Mouse (Mus musculus) hindbrain, embryonic 14.5 days (tissue): ENCODE data around the gene Elof1. TPM values are rescaled to one million over a fixed set of nuclear protein-coding genes. Genes with fewer than 3 reads are reported as not detected.

ENCODE experiments used
- ATAC-seq: fragments of 200-750 bp; cut with Nextera tagmentation; 2 replicates; pipeline ENCODE4 v1.8.0; 2017; ENCODE audit warnings: moderate number of reproducible peaks, mild to moderate bottlenecking, moderate TSS enrichment, moderate library complexity; ENCODE audit not compliant: low FRiP score
- DNase-seq: peaks from one replicate; pipeline ENCODE4 v3.0.0-alpha.2; 2015; ENCODE audit warnings: low spot score
- H3K27ac ChIP-seq: fragments of 300-500 bp; sonication (generic); 2 replicates; pipeline ENCODE4 v1.5.1; 2014; ENCODE audit warnings: mild to moderate bottlenecking, moderate library complexity
- H3K27me3 ChIP-seq: fragments of 300-500 bp; sonication (generic); 2 replicates; pipeline ENCODE4 v1.6.1; 2014; ENCODE audit warnings: mild to moderate bottlenecking, low read length, mixed read lengths; ENCODE audit not compliant: control insufficient read depth, insufficient read depth
- H3K36me3 ChIP-seq: fragments of 300-500 bp; sonication (generic); replicated peaks from 2 replicates; pipeline ENCODE4 v1.6.1; 2014; ENCODE audit not compliant: control insufficient read depth, insufficient read depth
- H3K4me1 ChIP-seq: fragments of 300-500 bp; sonication (generic); replicated peaks from 2 replicates; pipeline ENCODE4 v1.6.1; 2014; ENCODE audit warnings: antibody characterized with exemption, low read length, mixed read lengths; ENCODE audit not compliant: control insufficient read depth, insufficient read depth
- H3K4me2 ChIP-seq: fragments of 300-500 bp; sonication (generic); replicated peaks from 2 replicates; pipeline ENCODE4 v1.6.1; 2014; ENCODE audit warnings: mild to moderate bottlenecking, moderate library complexity
- H3K4me3 ChIP-seq: fragments of 300-500 bp; sonication (generic); replicated peaks from 2 replicates; pipeline ENCODE4 v1.5.1; 2014; ENCODE audit warnings: mild to moderate bottlenecking, low read length
- H3K9ac ChIP-seq: fragments of 300-500 bp; sonication (generic); 2 replicates; pipeline ENCODE4 v1.6.1; 2014
- H3K9me3 ChIP-seq: fragments of 300-500 bp; sonication (generic); 2 replicates; pipeline ENCODE4 v1.6.1; 2016; ENCODE audit warnings: low read length; ENCODE audit not compliant: control insufficient read depth
- WGBS: fragments of 180-500 bp; shearing (Covaris S2); extraction: QIAGEN DNeasy Blood & Tissue Kit; methylation state at CpG from one replicate; pipeline ENCODE4 v1.1.7; 2014; 5-methylcytosine and 5-hydroxymethylcytosine counted together
- polyA plus RNA-seq: library from polyadenylated mRNA; unstranded; fragments of >200 nt; fragmentation: Nextera tagmentation; extraction: Ambion mirVana; gene quantifications from 2 replicates; pipeline ENCODE4 v1.2.1, GENCODE M21; 2014

Gene Elof1
- polyA plus RNA-seq, 1 experiment from 2014 or later: 193 TPM

DNA sequence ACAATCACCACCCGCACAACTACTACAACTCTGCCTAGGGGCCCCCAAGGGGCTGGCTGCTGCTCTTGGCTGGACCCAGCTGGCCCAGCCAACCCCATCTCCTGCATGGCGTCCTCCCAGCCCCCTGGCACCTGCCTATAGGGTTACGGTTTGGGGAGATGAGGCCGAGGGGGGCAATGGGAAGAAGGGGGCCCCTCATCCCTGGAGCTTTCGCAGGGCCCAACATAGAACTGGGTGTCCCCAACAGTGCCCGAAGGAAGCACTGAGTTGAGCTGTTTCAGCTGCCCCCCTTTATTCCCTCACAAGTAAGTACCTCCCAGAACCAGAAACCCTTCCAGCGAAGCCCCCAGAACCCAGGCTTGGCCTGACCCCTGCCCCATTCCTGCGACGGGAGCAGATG is 8.8 kb downstream of the Elof1 start:
- WGBS: 82% methylated on average over 9 of the region's 9 CpGs
- Histone ChIP-seq H3K4me1 (no peaks in the 10 kb centered on the region), H3K9me3 (no peaks in the 10 kb centered on the region), H3K27me3 (no peaks in the 10 kb centered on the region), H3K36me3 (peaks cover 32% of the 10 kb centered on the region), H3K27ac (no peak overlapping the region), H3K4me3 (no peak overlapping the region), H3K9ac (no peak overlapping the region), H3K4me2 (no peak overlapping the region)
- DNase-seq (no peak), ATAC-seq (no peak)

DNA sequence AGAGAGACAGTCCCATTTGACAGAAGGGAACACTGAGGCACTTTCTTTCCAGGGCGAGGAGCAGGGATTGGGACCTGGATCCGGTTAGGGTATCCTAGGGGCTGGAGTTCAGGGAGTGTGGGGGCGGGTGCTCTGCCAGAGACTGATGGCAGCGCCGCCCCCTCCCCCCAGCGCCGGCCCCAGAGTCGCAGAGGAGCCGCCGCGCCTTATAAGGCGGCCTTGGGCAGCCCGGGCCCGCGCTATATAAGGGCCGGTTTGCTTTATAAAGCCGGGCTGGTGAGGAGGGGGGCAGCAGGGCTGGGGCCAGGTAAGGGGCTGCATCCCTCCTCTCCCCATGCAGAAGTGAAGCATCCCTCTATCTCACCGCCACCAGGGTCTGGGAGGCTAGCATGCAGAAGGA is 17.1 kb downstream of the Elof1 start:
- WGBS: 3% methylated on average over 18 of the region's 18 CpGs
- Histone ChIP-seq H3K27me3 (peaks cover 35% of the 10 kb centered on the region), H3K9me3 (no peaks in the 10 kb centered on the region), H3K27ac (no peak overlapping the region), H3K4me3 (no peak overlapping the region), H3K36me3 (no peaks in the 10 kb centered on the region), H3K4me2 (no peak overlapping the region), H3K9ac (no peak overlapping the region), H3K4me1 (0 out of 2 replicates have a peak, but pooled peaks cover 3% of the 10 kb centered on the region)
- DNase-seq (no peak), ATAC-seq (no peak)

DNA sequence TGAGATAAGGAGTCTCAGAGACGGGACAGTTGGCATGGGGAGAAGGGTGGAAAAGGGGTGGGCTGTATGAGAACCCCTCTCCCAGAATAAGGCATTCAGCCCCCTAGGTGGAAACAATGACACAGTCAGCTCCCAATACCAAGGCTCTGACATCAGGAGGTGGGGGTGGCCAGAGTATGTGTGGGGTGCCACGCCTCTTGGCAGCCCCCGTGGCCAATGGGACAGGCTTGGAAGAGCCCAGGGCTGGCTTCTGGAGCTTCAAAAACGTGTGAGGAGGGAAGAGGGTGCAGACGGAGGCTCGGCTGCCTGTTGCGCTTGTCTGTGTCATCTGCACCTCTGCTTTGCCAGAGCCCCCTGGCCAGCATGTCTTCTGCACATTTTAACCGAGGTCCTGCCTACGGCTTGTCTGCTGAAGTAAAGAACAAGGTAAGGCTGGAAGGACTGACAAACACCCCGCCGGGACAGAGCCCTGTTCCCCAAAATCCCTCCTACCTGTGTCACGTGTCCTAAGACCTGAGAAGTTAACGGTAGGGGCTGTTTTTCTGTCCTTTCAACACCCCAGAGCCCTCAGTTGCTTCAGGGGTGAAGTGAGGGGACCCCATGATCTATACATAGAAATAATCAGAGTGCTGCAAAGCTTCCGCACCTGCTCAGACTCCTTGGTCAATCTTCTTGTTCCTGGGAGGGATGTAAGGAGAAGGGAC is 17.8 kb downstream of the Elof1 start, which contains the start of gene Cnn1:
Cnn1 (plus strand) TSS at position 224 of the 704 bp plus-strand sequence.
- 13% methylated on average over 14 of the region's 14 CpGs for WGBS
- Histone ChIP-seq H3K27ac (no peak within 1 kb of the TSS), H3K9ac (no peak within 1 kb of the TSS), H3K36me3 (no peaks in the 10 kb centered on the region), H3K4me1 (0 out of 2 replicates have a peak, but pooled peaks cover 3% of the 10 kb centered on the region), H3K27me3 (peaks cover 35% of the 10 kb centered on the region), H3K9me3 (no peaks in the 10 kb centered on the region), H3K4me2 (no peak within 1 kb of the TSS), H3K4me3 (no peak within 1 kb of the TSS)
- no peak for ATAC-seq
- no peak for DNase-seq

DNA sequence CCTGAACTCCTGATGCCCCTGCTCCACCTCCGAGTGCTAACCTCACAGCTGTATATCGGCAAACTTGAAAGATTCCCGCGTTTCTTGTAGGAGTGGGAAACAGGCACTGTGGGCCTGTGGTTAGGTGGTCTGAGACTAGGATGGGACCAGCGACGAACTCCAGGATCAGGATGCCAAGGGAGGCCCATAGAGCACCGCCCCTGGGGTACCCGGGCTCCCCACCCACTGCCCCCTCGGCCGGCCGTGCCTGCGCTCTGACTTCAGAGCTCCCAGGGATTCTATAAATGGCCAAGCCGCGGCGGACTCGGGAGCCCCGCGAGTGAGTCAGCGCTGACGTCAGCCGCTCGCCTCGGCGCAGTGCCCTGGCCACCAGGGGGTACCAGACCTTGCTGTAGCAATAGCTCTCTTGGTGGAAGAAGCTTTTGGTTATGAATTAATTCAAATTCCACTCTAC is 21.1 kb downstream of the Elof1 start:
- peak; percentile 64 for DNase-seq
- Histone ChIP-seq H3K4me1 (0 out of 2 replicates have a peak, but pooled peaks cover 3% of the 10 kb centered on the region), H3K36me3 (no peaks in the 10 kb centered on the region), H3K27me3 (peaks cover 34% of the 10 kb centered on the region), H3K9me3 (no peaks in the 10 kb centered on the region), H3K4me3 (peak overlapping the region; percentile 28), H3K27ac (no peak overlapping the region), H3K9ac (peak overlapping the region; percentile 60), H3K4me2 (peak overlapping the region; percentile 63)
- peak; percentile 64; the same call in 1 of the 2 replicates for ATAC-seq
- 3% methylated on average over 24 of the region's 24 CpGs for WGBS

DNA sequence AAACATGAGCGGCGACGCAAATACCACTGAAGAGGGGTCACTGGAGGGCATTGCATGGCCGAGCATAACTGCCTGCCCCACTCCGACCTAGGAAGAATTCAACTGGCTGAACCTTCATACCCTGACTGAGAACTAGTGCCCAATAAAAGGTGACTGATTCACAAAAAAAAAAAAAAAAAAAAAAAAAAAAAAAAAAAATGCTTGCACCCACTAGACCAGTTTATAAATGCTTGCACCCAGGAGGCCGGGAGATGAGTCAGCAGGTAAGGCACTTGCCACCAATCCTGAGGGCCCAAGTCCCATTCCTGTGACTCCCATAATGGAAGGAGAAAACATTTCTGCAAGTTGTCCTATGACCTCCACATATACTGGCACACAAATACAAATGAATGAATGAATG is 24.2 kb downstream of the Elof1 start:
- Histone ChIP-seq H3K27ac (no peak overlapping the region), H3K4me3 (no peak overlapping the region), H3K4me1 (0 out of 2 replicates have a peak, but pooled peaks cover 3% of the 10 kb centered on the region), H3K9ac (no peak overlapping the region), H3K27me3 (peaks cover 7% of the 10 kb centered on the region; the same call in 1 of the 2 replicates), H3K36me3 (no peaks in the 10 kb centered on the region), H3K9me3 (no peaks in the 10 kb centered on the region), H3K4me2 (no peak overlapping the region)
- WGBS: 90% methylated on average over 6 of the region's 6 CpGs
- ATAC-seq (no peak), DNase-seq (no peak)

DNA sequence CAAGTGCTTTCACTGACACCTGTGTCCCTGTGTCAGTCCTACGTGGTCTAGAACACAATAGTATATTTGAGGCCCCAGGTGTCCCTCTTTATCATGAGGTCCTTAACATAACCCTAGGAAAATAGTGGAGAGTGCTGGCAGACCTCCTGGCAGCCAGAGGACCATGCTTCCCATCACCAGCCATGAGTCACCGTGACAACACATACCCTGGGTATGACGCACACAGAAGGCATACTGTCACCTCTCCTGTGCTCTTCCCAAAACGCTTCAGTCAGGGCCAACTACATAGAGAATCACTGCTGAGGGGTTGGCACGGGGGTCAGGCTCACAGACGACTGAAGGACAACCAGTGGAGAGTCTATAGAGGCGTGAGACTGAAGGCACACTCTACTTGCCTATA is 27.0 kb downstream of the Elof1 start:
- H3K27ac ChIP-seq: no peak overlapping the region
- no peak overlapping the region for H3K4me3 ChIP-seq
- H3K27me3 ChIP-seq: no peaks in the 10 kb centered on the region
- no peaks in the 10 kb centered on the region for H3K36me3 ChIP-seq
- H3K9ac ChIP-seq: no peak overlapping the region
- H3K4me1 ChIP-seq: peaks cover 6% of the 10 kb centered on the region
- DNase-seq (no peak), ATAC-seq (no peak)
- 83% methylated on average over 7 of the region's 7 CpGs for WGBS
- no peaks in the 10 kb centered on the region for H3K9me3 ChIP-seq
- no peak overlapping the region for H3K4me2 ChIP-seq

DNA sequence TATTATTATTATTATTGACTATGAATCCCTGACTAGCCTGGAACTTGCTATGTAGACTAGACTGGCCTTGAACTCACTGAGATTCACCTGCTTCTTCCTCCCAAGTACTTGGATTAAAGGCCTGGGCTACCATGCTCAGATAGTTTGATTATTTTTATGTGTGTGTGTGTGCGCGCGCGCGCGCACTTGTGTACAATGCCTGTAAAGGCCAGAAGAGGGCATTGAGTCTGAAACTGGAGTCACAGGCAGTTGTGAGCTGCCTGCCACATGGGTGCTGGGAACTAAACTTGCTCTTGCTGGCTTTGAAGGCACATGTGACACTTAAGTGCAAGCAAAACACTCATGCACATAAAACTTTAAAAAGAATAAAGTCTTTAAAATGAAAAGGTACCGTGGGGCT is 27.7 kb downstream of the Elof1 start:
- no peak overlapping the region for H3K9ac ChIP-seq
- H3K36me3 ChIP-seq: no peaks in the 10 kb centered on the region
- no peak overlapping the region for H3K4me2 ChIP-seq
- 99% methylated on average over 7 of the region's 7 CpGs for WGBS
- H3K9me3 ChIP-seq: no peaks in the 10 kb centered on the region
- H3K4me1 ChIP-seq: peaks cover 11% of the 10 kb centered on the region
- ATAC-seq: no peak
- no peak overlapping the region for H3K4me3 ChIP-seq
- no peak for DNase-seq
- H3K27ac ChIP-seq: no peak overlapping the region
- H3K27me3 ChIP-seq: no peaks in the 10 kb centered on the region

DNA sequence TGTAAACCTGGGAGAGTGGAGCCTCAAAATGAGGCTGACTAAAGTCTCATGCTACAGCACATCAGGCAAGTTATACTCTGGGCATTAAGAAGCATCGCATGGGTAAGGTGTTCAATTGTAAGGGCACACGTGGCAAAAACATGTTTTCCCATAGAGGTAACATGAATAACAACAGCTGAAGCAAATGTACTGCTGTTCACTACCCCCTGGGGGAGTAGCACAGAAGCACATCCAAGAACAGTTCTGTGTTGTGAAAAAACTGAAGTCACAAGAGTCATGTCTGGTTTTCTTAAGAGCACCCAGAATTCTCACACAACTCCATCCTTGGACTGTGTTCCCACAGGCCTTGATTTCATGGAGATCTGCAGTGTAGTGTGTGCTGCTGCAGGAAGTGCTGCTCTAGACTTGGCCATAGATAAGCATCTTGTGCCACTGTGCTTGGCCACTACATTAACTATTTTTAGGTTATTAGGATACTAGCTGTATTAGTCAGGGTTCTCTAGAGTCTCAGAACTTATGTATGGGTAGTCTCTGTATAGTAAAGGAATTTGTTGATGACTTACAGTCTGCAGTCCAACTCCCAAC is 29.8 kb downstream of the Elof1 start:
- H3K4me3 ChIP-seq: no peak overlapping the region
- H3K27me3 ChIP-seq: no peaks in the 10 kb centered on the region
- H3K9me3 ChIP-seq: no peaks in the 10 kb centered on the region
- H3K36me3 ChIP-seq: no peaks in the 10 kb centered on the region; the same call in 1 of the 2 replicates
- DNase-seq: no peak
- no peak overlapping the region for H3K27ac ChIP-seq
- H3K4me1 ChIP-seq: peaks cover 11% of the 10 kb centered on the region
- no peak overlapping the region for H3K4me2 ChIP-seq
- H3K9ac ChIP-seq: no peak overlapping the region
- ATAC-seq: no peak
- 88% methylated on average over 2 of the region's 2 CpGs for WGBS

DNA sequence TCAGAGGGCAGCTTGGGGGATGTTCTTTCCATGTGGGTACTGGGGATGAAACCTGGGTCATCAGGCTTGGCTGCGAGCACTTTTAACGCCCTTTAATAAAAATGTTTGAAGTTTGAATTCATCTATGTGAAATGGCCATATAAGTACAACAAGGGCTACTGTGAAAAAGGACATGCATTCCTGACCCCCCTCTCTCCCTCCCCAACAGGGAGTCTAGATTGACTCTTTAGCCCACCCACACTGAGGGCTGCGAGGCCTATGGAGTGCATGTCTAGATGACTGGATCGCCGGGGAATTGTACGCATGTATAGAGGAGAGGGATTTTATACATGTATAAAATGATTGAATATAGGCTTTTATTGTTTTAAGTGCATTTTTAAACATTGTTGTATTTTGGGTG is 31.0 kb downstream of the Elof1 start:
- DNase-seq (no peak), ATAC-seq (no peak)
- Histone ChIP-seq H3K4me1 (peaks cover 11% of the 10 kb centered on the region), H3K9ac (peak overlapping the region; percentile 80), H3K9me3 (no peaks in the 10 kb centered on the region), H3K27me3 (no peaks in the 10 kb centered on the region), H3K4me3 (peak overlapping the region; percentile 69), H3K36me3 (no peaks in the 10 kb centered on the region; the same call in 1 of the 2 replicates), H3K27ac (peak overlapping the region; percentile 66), H3K4me2 (peak overlapping the region; percentile 73)
- WGBS: 86% methylated on average over 6 of the region's 6 CpGs
